Mouse (Mus musculus) bone marrow, adult 2 months (tissue): Measurements from ENCODE around the gene Il4i1.

Source experiments
- CTCF ChIP-seq: fragments of 200-500 bp; IDR thresholded peaks from 2 replicates; pipeline ENCODE4 v1.5.1; 2011; ENCODE audit warnings: low read length, control low read depth; ENCODE audit not compliant: control insufficient read depth, insufficient read depth
- POLR2A ChIP-seq: fragments of 200-500 bp; IDR thresholded peaks from 2 replicates; pipeline ENCODE4 v1.6.1; 2011; ENCODE audit warnings: low read depth, mild to moderate bottlenecking, control low read depth, low read length, borderline replicate concordance; ENCODE audit not compliant: control insufficient read depth

- TF ChIP-seq POLR2A (no peak), CTCF (no peak)
Measured at GRCm38 (mm10) chr7:44851625-44852234, 35.5 kb downstream of the Il4i1 start.
